Mouse (Mus musculus): ENCODE measurements around the gene Baiap2l2. TPM values are rescaled to one million over a fixed set of nuclear protein-coding genes. Genes with fewer than 3 reads are reported as not detected.
"Not testable (repeated sequence)": the region's sequence is repeated elsewhere in the genome, so short reads cannot be mapped to it uniquely, and the experiment has no call there.

Baiap2l2 gene
- total RNA-seq, 2 experiments from 2014 or later, result 2.8 to 4.8 TPM

DNA sequence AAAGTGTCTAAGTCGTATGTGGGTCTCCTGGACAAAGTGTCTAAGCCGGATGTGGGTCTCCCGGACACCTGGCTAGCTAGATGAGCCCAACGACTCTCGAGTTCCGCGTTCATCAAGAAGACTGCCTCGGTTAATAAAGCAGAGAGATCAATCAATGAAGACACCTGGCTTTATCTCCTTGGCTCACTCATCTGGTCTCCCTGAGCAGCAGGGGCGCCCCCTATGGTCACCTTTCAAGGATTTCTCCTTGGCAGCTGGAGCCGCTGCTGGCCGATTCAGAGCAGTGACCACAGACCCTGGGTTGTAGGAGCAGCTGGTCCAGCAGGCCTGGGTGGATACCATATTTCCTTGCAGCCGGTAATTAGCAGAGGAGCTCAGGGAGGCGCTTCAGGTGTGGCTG lies 23.0 kb downstream of the Baiap2l2 start:
- no peak for DNase-seq (ENCODE audit: low spot score in 2 of 2)

DNA sequence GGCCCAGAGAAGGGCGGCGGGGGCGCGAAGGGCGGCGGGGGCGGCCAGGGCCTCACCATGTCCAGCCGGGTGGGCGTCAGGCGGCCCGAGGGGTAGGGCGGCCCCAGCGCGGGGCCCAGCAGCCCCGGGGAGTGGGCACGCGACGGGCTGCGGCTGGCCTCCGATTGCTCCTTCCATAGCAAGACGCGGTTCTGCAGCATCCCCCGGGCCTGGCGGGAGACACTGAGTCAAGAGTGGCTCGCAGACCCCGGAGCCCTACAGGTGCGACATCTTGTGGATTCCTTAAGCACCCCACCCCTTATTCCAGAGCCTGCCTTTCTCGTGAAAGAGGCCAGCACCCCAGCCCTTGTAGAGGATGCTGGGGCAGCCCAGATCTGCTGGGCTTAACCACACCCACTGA lies 23.6 kb downstream of the Baiap2l2 start:
- DNase-seq (ENCODE audit: low spot score in 2 of 2), result peak in 1 of 2 experiments; percentile 27

DNA sequence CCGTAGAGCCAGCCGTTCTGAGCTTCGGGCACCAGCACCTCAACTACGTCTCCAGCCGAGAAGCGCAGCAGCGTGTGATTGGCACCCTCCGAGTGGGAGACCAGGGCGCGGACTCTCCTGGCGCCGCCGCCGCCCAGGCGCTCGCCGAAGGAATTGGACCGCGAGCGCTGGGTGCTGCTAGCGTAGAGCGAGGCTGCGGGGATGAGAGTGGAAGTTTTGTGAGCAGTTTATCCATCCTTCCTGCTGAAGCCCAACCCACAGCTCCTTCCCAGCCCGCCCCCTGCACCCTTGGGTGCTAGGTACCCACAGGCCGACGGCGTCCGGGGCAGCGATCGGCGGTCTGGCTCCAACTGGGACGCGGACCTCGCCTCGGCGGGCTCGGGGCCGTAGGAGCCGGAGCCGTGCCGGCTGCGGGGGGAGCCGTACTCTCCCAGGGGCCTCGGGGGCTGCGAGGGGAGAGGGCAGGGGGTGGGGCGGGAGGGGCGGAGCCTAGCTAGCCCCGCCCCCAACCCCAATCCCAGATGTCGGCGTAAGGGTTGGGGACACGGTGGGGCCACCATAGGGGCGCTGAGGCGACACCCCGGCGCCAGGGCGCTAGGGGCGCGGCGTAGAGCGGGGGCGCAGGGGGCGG lies 24.1 kb downstream of the Baiap2l2 start:
- DNase-seq (ENCODE audit: low spot score in 2 of 2), result peak; percentile 42 to 59

DNA sequence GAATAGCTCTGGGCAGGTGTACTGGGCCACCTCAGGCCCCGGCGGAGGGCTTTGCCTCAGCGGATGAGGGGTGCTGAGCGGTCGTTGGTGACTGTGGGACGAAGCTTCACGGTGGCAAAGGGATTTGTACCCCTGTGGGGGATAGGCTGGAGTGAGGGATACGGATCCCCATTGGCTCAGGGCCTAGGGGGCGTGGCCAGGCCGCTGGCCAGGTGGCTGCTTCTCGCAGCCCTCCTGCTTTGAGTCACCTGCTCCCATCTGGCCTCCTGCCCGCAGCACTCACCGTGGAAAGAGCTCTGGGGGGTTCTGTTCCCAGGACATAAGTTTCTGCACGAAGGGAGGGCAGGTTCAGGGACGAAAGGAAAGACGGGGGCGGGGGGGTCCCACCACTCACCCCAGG lies 26.8 kb downstream of the Baiap2l2 start:
- no peak for DNase-seq (ENCODE audit: low spot score in 2 of 2)

DNA sequence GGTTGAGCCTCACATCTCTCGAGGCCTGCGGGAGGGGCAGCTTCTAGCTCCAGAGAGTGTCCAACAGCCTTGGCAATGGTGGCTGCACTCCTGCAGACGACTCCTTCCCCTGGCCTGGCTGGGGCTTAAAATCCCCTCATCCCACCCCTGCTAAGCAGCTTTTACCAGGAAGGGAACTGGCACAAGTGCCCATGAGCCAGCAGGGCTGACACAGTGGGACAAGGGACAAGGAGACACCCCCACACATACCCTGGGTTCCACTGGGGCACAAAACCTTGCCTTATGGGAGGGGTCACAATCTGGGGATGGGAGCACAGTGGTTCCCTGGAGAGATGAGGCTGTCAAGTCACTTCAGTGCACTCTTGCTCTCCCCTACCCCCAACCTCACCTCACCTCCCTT lies 30.7 kb downstream of the Baiap2l2 start, which contains the start of gene Slc16a8:
Gene Slc16a8, minus strand, starts transcription at position 101 of the 400 bp plus-strand sequence.
- no peak for DNase-seq (ENCODE audit: low spot score in 2 of 2)

DNA sequence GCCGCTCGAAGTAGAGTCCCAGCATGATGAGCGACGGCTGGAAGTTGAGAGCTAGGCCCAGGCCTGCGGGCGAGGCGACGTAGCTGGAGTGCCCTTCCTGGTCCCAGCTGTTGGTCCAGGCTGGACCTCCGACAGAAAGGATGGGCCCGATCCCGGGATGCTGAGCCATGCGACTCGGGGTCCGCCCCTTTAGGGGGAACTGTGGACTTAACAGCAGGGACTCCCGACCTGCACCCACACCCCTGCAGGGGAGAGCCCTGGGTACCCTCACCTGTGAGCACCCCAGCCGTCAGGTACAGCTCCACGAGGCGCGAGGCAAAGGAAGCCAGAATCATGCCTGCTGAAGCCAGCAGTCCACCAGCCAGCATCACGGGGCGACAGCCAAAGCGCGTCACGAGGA lies 32.8 kb downstream of the Baiap2l2 start:
- DNase-seq (ENCODE audit: low spot score in 2 of 2), result no peak

DNA sequence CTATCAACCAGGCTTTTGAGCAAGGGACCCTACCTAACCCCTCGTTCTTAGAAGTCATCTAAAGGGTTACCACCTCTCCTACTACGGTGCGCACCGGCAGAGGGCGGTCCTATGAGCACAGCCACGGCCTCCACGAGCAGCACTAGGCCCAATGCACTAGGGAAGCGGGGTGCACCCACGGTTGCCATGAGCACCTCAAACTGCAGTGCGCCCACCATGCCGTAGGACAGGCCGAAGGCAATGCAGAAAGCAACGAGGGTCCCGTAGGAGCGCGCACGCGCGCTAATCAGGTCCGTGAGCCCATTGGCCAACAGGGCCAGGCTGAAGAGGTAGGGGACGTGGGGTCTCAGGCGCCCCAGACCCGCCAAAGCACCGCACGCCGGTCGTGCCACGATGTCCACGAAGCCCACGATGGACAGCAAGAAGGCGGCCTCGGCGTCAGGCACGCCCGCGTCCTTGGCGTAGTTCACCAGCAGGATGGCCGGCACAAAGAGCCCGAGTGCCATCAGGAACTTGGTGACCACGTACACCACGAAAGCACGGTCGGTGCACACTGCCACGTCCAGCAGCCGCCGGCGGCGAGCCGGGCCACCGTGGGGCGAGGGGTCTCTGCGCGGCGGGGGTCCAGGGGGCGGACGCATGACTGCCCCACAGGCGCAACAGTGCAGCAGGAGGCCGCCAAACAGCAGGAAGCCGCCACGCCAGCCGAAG lies 33.4 kb downstream of the Baiap2l2 start:
- DNase-seq (ENCODE audit: low spot score in 2 of 2), result peak; percentile 35 to 51

DNA sequence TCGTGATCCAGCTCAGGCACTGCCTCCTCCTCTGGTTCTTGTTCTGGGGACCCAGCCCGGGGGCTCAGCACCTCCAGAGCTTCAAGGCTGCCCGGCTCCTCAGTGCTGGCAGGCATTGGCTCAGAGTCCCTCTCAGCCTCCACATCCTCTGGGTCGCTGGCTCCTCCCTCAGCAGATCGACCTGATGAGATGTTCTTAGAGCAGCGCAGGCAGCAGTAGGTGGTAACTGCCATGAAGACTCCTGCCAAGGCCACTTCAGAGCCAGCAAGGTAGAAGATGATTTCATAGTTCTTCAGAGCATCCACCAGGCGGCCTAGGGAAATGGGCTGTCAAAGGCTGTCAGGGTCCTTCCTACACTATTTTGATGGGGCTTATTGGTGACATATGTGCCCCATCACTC lies 34.2 kb downstream of the Baiap2l2 start:
- DNase-seq (ENCODE audit: low spot score in 2 of 2), result no peak

DNA sequence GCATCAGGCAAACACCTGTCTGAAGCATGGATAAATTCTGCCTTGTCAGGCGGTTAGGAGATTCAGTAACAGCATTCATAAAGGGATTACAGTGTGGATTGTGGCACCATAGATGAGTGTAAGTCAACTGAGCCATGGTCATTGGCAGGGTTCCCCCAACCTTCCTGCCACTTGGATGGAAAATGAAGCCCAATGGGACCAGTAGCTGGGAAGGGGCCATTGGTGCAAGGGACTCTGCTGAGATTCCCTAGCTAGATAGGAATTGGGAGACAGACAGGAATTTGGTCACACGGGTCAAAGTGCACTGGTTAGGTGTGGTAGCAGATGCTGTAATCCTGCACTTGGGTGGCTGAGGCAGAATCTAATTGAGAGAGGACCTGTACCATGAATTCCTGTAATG lies 35.1 kb downstream of the Baiap2l2 start:
- no peak for DNase-seq (ENCODE audit: low spot score in 2 of 2)

DNA sequence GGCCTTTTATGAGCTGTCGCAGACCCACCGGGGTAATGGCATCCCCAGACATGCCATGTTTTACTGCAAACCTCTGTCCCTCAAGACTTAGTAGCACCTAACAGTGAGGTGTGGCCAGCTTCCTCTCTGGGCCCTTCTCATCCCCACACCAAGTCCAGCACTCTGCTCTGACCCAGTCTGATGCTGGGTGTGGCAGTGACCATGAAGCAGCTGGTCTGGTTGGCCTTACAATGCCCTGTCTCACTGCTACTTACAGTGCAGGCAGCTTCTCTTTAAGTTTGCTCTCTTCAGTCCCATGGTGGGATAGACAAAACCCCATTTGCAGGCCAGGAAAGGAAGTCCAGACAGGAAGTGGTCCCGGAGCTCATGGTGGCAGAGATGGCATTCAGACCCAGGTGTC lies 40.0 kb downstream of the Baiap2l2 start:
- DNase-seq (ENCODE audit: low spot score in 2 of 2), result no peak

DNA sequence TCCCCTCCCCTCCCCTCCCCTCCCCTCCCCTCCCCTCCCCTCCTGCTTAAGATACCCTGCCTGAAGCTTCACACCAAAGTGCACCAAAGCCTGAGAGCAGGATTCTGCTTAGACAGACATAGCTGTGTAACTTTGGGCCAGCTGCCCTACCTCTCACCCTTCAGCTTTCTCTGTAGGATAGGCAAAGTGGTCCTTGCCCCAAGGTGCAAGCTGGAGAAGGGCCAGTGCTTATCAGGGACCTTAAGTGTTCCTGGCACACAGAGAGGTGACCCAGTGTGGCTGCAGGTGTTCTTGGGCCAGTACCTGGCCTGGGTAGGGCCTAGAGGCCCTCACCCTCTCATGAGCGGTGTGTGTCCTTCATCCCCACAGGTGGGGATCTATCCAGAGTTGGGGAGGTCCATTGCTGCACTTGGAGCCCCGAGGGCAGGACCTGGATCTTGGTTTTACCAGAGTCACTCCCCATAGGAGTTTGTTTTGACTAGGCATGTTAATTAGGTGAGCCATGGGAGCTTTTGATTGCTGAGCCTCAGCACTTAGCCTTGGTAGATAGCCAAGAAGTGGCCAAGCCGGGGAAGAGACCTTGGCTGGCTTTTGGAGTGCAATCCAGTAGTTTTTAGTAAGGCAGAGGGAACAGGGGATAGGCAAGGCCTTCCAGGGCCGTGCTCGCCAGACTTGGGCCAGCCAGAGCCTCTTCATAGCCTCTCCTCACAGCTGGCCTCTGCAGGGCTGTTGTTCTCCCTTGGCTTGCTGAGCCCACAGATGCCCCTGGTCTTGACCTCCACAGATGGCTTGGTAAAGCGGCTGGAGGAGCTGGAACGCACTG lies 41.1 kb downstream of the Baiap2l2 start:
- DNase-seq (ENCODE audit: low spot score in 2 of 2), result no peak

DNA sequence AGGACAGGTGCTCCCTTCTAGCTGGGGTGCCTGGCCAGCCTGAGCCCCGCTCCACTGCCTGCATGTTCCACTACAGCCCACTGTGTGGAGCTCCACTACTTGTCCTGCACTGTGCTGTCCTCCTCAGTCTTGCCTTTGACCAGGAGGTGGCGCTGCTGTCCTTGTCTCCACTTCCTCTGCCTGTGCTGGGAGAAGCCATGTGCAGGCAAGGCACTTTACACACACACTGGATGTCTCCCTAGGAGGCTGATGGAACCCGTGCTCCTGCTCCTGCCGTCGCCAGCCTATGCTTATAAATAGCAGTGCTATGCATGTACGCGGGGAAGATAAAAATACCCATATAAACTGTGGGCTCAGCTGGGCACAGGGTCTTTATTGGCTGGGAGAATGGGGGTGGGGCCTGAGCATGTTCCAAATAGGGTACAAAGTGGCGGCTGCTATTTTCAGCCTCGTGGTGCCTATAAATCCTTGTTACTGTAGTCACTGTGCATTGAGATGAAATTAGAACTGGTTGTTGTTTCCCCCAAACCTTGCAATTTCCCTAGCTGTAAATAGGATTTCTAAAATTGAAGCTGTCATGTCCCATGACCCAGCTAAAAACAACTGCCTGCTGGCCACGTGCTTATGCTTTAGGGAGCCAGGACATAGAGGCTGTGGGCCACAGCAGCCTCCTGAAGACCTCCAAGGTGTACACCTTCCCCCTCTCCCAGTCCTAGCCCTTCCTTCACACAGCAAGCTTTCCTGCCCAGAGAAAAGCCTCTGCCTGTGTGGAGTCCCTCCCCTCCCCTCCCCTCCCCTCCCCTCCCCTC lies 41.9 kb downstream of the Baiap2l2 start:
- DNase-seq (ENCODE audit: low spot score in 2 of 2), result peak; percentile 99

DNA sequence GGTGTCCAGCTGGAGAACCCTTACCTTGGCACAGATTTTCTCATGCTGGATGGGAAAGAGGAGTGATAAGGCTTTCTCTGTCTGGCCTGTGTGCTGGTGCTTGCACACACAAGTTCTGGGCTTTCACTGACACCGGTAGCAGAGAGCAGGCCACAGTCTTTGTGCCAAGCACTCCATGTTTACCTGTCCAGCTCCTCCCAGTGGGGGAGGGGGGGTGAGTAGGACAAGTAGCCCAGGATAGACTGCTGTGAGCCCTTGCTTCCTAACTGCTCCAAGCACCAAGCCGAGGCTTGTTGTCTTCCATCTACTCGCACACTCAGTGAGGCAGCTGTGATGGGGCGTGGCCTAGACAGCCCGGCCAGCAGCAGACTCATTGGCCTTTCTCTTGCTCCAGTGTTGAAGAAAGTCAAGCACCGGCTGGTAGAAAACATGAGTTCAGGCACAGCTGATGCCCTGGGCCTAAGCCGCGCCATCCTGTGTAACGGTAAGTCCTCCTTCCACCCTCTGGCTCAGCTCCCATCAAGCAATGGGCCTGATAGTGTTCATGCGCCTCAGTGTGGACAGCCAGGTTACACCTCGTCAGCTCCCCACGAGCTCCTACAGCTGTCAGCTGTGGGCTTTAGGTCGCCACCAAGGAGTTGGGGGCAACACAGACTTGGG lies 42.6 kb downstream of the Baiap2l2 start:
- DNase-seq (ENCODE audit: low spot score in 2 of 2), result no peak

DNA sequence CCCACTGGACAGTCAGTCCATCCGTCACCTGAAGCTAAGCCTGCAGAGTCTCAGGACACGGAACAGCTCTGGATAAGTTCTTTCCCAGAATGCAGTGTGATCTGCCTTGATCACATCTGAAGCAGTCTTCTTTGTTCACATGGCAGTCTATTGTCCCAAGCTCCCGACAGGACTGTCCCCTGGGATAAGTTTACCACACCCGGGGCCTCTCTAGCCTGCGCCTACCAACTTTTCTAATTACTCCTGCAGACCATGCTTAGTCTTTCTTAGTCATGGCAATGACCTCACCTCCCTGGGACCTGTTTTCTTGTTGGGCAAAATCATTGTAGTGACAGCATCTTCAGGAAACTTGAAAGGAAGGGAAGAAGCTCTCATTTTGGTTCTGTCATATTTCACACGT lies 47.3 kb downstream of the Baiap2l2 start:
- DNase-seq (ENCODE audit: low spot score in 2 of 2), result no peak

DNA sequence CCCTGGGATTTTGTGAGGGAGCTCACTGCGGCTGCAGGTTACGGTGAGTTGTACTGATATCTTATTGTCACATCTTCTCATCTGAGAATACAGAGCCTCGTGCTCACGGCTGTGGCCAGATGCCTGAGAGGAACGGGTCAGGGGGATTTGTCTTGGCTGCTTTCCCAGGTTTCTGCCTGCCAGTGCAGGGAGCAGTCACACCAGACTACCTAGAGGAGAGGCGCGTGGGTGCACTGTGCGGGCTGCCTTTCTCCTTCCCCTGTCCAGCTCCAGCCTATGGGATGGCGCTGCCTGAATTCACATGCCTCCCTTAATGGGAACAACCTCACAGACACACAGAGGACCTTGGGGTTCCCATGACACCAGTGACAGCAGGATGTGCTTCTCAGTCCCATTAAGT lies 50.1 kb downstream of the Baiap2l2 start:
- no peak for DNase-seq (ENCODE audit: low spot score in 2 of 2)

DNA sequence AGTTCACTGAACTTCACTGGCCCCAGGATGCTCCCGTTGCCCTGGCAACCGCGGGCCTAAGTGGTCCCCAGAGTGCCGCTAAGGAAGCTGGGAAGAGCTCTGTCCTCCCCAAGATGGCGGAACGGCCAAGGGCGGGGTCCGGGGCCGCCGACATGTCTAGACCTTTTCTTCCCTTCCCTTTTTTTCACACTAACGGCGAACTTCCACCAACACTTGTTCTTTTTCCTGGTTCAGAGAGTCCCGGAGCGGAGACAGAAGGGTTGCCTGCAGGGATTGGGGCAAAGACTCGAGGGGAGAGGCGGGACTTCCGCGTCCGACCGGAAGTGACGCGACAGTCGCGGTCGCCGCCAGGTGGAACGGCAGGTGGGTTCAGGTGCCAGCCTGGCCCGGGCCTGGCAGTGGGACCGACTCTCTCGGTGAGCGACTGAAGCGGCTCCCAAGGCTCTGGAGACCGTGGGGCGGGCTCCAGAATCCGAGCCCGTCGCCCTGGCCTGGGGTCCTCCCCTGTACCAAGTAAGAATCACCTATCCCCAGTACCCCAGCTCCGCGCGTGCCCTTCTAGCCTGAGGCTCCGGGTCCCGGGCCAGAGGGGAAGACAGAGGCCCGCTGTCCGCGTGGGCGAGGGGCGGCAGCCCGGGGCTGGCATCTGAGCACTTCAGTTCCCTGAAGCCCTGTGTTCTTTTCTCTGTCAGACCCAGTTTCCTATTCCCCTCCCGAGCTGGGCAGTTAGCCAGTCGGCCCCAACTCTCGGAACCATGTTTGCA lies 56.1 kb downstream of the Baiap2l2 start, which contains the start of the genes Pick1 and Gm49486:
Gene Pick1, plus strand, starts transcription at position 116 of the 764 bp plus-strand sequence.
Gene Gm49486, plus strand, starts transcription at position 334 of the 764 bp plus-strand sequence.
- DNase-seq (ENCODE audit: low spot score in 2 of 2), result peak; percentile 89 to 90

DNA sequence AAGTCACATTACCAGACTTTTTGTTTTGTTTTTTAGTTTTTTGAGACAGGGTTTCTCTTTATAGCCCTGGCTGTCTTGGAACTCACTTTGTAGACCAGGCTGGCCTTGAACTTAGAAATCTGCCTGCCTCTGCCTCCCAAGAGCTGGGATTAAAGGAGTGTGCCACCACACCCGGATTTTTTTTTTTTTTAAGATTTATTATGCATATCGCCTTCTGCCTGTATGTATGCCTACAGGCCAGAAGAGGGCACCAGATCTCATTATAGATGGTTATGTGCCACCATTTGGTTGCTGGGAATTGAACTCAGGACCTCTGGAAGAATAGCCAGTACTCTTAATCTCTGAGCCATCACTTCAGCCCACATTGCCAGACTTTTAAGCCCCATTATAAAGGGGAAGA lies 59.6 kb downstream of the Baiap2l2 start:
- DNase-seq (ENCODE audit: low spot score in 2 of 2), result not testable (repeated sequence)

DNA sequence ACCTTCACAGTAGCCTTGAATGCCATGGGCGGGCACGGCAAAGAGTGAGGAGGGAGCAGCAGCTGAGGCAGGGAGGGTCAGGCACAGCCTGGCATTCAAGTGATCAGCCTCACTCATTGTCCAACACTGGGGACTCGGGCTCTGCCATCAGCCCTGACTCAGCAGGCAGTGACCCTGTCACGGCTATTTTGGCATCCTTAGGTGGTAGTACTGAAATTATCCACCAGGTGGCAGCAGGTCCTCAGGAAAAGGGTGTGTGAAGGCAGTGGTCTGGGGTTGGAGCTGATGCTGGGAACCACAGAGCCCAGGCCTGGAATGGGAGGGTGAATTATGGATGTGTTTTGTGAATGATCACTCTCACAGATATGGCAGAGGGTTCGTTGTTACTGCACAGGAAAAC lies 60.7 kb downstream of the Baiap2l2 start:
- DNase-seq (ENCODE audit: low spot score in 2 of 2), result peak; percentile 90 to 94

DNA sequence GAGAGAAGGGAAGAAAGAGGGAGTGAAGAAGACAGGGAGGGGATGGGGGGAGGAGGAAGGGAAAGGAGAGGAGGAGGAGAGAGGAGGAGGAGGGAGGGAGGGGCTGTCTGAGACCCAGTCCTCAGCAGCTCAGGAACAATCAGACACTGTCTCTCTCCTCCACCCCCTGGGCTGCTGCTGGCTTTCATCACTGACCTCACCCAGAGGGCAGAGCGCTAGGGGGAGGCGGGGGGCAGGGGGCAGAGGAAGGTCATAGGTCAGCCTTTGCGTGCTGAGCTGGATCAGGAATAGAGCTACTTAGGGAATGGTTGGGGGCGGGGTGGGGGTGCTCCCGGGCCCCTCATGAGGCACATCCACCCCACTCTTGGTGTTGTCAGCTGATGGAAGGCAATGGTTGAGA lies 61.7 kb downstream of the Baiap2l2 start:
- no peak for DNase-seq (ENCODE audit: low spot score in 2 of 2)

DNA sequence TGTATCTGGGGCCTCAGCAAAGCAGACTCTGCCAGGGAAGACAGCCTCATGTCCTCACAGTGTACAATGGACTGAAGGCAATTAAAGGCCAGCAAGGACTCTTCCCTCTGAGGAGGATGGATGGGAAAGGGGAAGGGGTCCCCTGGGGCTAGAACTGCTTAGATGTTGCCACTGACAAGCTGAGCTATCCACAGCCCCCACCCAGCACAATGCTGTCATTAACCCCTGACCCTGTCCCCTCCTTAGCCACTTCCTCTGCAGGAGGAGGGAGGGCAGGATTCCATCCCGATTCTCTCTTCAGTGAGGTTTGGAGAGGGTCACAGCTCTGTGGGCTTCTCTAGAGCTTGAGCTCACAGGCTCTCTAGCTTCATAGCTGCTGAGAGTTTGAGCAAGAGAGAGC lies 65.8 kb downstream of the Baiap2l2 start:
- DNase-seq (ENCODE audit: low spot score in 2 of 2), result no peak
